Mouse (Mus musculus) kidney, embryonic 14.5 days (tissue): ENCODE results near the gene Gm28539. TPM values are rescaled to one million over a fixed set of nuclear protein-coding genes. Genes with fewer than 3 reads are reported as not detected.

Source experiments
- ATAC-seq: fragments of 200-750 bp; cut with Nextera tagmentation; 2 replicates; pipeline ENCODE4 v1.8.0; 2017; ENCODE audit warnings: moderate number of reproducible peaks, mild to moderate bottlenecking, moderate TSS enrichment, moderate library complexity; ENCODE audit not compliant: low FRiP score, low TSS enrichment
- H3K27ac ChIP-seq: fragments of 300-500 bp; sonication (generic); 2 replicates; pipeline ENCODE4 v1.5.1; 2014; ENCODE audit warnings: low read depth, mild to moderate bottlenecking, low read length, moderate library complexity, mixed read lengths
- H3K27me3 ChIP-seq: fragments of 300-500 bp; sonication (generic); 2 replicates; pipeline ENCODE4 v1.6.1; 2014; ENCODE audit warnings: mild to moderate bottlenecking, low read length; ENCODE audit not compliant: control insufficient read depth, insufficient read depth
- H3K36me3 ChIP-seq: fragments of 300-500 bp; sonication (generic); 2 replicates; pipeline ENCODE4 v1.6.1; 2014; ENCODE audit warnings: low read length, mixed read lengths; ENCODE audit not compliant: control insufficient read depth, insufficient read depth
- H3K4me1 ChIP-seq: fragments of 300-500 bp; sonication (generic); 2 replicates; pipeline ENCODE4 v1.6.1; 2014; ENCODE audit warnings: low read length, mixed read lengths; ENCODE audit not compliant: control insufficient read depth, insufficient read depth
- H3K4me2 ChIP-seq: fragments of 300-500 bp; sonication (generic); replicated peaks from 2 replicates; pipeline ENCODE4 v1.6.1; 2014; ENCODE audit warnings: low read depth, mild to moderate bottlenecking, low read length
- H3K4me3 ChIP-seq: fragments of 300-500 bp; sonication (generic); 2 replicates; pipeline ENCODE4 v1.5.1; 2014; ENCODE audit warnings: mild to moderate bottlenecking, low read length
- H3K9ac ChIP-seq: fragments of 300-500 bp; sonication (generic); 2 replicates; pipeline ENCODE4 v1.6.1; 2014; ENCODE audit warnings: low read depth, mild to moderate bottlenecking, low read length, moderate library complexity
- H3K9me3 ChIP-seq: fragments of 300-500 bp; sonication (generic); 2 replicates; pipeline ENCODE4 v1.6.1; 2016; ENCODE audit warnings: low read length; ENCODE audit not compliant: control insufficient read depth
- WGBS: fragments of 180-500 bp; shearing (Covaris S2); extraction: QIAGEN DNeasy Blood & Tissue Kit; methylation state at CpG from one replicate; pipeline ENCODE4 v1.1.7; 2014; 5-methylcytosine and 5-hydroxymethylcytosine counted together
- polyA plus RNA-seq: library from polyadenylated mRNA; unstranded; fragments of >200 nt; fragmentation: Nextera tagmentation; extraction: Ambion mirVana; gene quantifications from 2 replicates; pipeline ENCODE4 v1.2.1, GENCODE M21; 2014

Gm28539 gene
- polyA plus RNA-seq, 1 experiment from 2014 or later = not detected

GRCm38 (mm10) chr16:18927963-18928362, 91.6 kb downstream of the Gm28539 start:
- Histone ChIP-seq H3K9me3 (no peaks in the 10 kb centered on the region), H3K27me3 (no peaks in the 10 kb centered on the region), H3K9ac (no peak overlapping the region), H3K36me3 (peaks cover 69% of the 10 kb centered on the region), H3K4me3 (no peak overlapping the region), H3K4me2 (no peak overlapping the region), H3K4me1 (no peaks in the 10 kb centered on the region), H3K27ac (no peak overlapping the region)
- ATAC-seq = no peak
- 94% methylated on average over 1 of the region's 1 CpGs for WGBS

DNA sequence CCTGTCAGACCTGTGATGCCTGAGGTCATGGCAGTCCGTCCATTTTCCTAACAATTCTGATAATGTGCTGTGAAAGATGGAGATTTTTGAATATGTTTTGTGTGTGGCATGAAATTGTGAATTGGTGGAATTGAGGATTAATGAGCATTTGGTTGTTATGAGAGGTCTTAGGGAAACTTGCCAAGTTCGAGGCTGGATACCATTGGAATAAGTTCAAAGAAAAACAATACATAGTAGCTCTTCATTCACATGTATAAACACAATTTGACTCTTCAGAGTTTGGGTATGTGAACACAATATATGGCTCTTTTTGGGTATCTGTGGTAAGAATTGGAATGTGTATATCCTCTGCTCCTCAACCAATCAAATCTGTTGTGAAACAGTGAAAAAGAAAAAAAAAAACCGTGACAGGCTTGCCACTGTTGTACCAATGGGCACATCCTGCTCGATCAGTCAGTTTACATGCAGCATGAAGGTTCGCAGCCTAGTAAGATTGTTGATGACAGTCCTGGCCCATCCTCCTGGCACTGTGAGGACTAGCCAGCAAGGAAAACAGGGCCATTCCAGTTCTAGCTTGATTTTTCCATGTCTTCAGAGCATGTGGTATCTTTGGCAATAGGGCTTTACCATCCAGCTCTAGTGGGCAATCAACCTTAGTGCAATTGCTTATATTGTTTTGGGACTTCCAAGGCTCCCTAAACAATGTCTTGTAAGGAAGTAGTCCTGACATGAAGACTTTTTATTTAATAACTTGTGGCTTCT, 102.1 kb downstream of the Gm28539 start:
- Histone ChIP-seq H3K27ac (no peak overlapping the region), H3K9ac (no peak overlapping the region), H3K4me1 (no peaks in the 10 kb centered on the region), H3K9me3 (no peaks in the 10 kb centered on the region), H3K4me2 (no peak overlapping the region), H3K27me3 (no peaks in the 10 kb centered on the region), H3K36me3 (peaks cover 54% of the 10 kb centered on the region), H3K4me3 (no peak overlapping the region)
- no peak for ATAC-seq
- whole genome bisulfite sequencing = 93% methylated on average over 5 of the region's 5 CpGs

DNA sequence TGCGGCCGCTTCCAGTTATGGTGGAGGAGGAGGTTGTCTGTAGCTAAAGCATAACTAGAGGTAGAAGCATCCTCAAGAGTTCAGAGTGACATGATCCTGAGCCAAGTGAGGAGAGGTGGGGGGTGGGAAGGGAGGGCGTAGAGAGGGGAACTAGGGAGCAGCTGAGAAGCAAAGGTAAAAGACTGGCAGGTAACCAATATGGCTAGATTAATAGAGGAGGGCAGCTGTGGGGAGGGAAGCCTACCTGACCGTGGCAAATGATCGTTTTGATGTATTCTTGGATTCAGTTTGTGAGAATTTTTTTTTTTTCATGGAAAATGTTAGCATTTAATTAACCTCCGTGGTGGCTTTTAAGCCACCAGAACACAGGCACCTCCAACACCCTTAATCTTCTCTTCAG, 107.5 kb downstream of the Gm28539 start:
- Histone ChIP-seq H3K9me3 (no peaks in the 10 kb centered on the region), H3K4me2 (no peak overlapping the region), H3K27me3 (no peaks in the 10 kb centered on the region), H3K4me3 (no peak overlapping the region), H3K36me3 (peaks cover 51% of the 10 kb centered on the region), H3K4me1 (no peaks in the 10 kb centered on the region), H3K27ac (no peak overlapping the region), H3K9ac (no peak overlapping the region)
- WGBS = 90% methylated on average over 6 of the region's 6 CpGs
- no peak for ATAC-seq

DNA sequence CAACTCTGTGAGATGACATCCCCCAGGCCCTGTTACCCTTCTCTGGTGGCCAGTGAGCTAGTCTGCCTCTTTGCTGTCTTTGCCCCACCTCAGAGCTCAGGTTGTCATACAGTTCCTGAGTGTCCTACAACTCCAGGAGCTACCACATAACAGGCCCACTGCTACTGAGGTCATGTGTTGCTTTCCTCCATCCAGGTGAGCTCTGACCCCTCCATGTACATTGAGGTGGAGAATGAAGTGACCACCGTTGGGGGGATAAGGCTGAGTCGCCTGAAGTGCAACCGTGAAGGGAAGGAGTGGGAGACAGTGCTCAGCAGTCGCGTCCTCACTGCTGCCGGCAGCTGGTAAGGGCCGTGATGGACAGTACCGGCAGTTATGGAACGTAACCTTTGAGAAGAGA, 112.6 kb downstream of the Gm28539 start:
- Histone ChIP-seq H3K9ac (no peak overlapping the region), H3K36me3 (peaks cover 72% of the 10 kb centered on the region), H3K4me3 (no peak overlapping the region), H3K27ac (no peak overlapping the region), H3K9me3 (no peaks in the 10 kb centered on the region), H3K4me2 (no peak overlapping the region), H3K4me1 (no peaks in the 10 kb centered on the region), H3K27me3 (no peaks in the 10 kb centered on the region)
- WGBS = 94% methylated on average over 9 of the region's 9 CpGs
- ATAC-seq = no peak

DNA sequence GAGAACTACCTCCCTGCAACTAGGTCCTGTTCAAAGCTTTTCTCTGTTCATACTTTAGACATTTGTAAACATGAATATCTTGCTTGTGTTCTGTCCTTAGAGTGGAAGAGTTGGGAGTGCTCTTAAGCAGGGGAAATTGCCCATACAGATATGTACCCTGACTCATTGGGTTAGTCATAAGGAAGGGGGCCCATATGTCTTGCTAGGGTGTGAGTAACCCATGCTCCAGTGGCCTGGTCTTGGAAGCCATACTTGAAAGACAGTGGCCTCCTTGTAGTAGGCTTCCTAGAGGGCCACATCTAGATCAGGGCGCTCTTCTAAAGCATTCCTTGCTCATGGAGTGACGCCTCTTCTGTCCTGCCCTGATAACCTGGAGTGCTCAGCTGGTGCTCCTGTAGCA, 114.0 kb downstream of the Gm28539 start:
- Histone ChIP-seq H3K9ac (no peak overlapping the region), H3K27ac (no peak overlapping the region), H3K9me3 (no peaks in the 10 kb centered on the region), H3K36me3 (peaks cover 82% of the 10 kb centered on the region), H3K4me1 (no peaks in the 10 kb centered on the region), H3K27me3 (no peaks in the 10 kb centered on the region), H3K4me3 (no peak overlapping the region), H3K4me2 (no peak overlapping the region)
- no peak for ATAC-seq
- 97% methylated on average over 2 of the region's 2 CpGs for WGBS

GRCm38 (mm10) chr16:18952813-18953212, 116.4 kb downstream of the Gm28539 start:
- Histone ChIP-seq H3K9ac (no peak overlapping the region), H3K27me3 (no peaks in the 10 kb centered on the region), H3K9me3 (no peaks in the 10 kb centered on the region), H3K27ac (no peak overlapping the region), H3K36me3 (peaks cover 81% of the 10 kb centered on the region), H3K4me2 (no peak overlapping the region), H3K4me1 (no peaks in the 10 kb centered on the region), H3K4me3 (no peak overlapping the region)
- ATAC-seq = no peak

DNA sequence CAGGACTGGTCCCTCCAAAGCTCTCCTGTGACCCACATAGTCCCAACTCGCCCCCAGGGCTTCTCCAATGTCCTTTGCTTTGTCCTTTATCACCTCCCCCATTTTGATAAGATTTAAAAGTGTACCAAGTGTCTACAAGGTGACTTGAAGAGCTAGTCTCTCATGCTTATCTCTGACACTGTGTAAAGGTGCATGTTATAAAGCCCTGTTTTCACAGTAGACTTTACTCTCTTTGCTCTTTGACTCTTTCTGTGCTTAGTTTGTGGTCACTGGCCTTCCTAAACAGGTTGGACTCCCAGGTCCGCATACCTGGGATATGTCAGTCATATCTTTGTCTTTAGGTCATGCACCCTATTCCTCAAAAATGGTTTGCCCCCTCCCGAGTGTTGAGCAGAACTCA, 118.7 kb downstream of the Gm28539 start:
- Histone ChIP-seq H3K4me3 (no peak overlapping the region), H3K9ac (no peak overlapping the region), H3K4me2 (no peak overlapping the region), H3K27ac (no peak overlapping the region), H3K36me3 (peaks cover 63% of the 10 kb centered on the region), H3K9me3 (peaks cover 4% of the 10 kb centered on the region), H3K4me1 (no peaks in the 10 kb centered on the region), H3K27me3 (no peaks in the 10 kb centered on the region)
- WGBS = 86% methylated on average over 3 of the region's 3 CpGs
- no peak for ATAC-seq

- peaks cover 50% of the 10 kb centered on the region for H3K36me3 ChIP-seq
- ATAC-seq = no peak
- no peaks in the 10 kb centered on the region for H3K27me3 ChIP-seq
Observed at GRCm38 (mm10) chr16:18963486-18963885, 127.1 kb downstream of the Gm28539 start.

GRCm38 (mm10) chr16:18969420-18970128, 133.2 kb downstream of the Gm28539 start:
- Histone ChIP-seq H3K36me3 (peaks cover 39% of the 10 kb centered on the region), H3K27ac (no peak overlapping the region), H3K4me3 (no peak overlapping the region), H3K27me3 (no peaks in the 10 kb centered on the region), H3K9me3 (no peaks in the 10 kb centered on the region), H3K9ac (no peak overlapping the region), H3K4me2 (no peak overlapping the region), H3K4me1 (no peaks in the 10 kb centered on the region)
- no peak for ATAC-seq
- 96% methylated on average over 9 of the region's 9 CpGs for WGBS

More at GRCm38 (mm10) chr16:18963486-18963885, 127.1 kb downstream of the Gm28539 start:
- Histone ChIP-seq H3K9ac (no peak overlapping the region), H3K27ac (no peak overlapping the region), H3K4me2 (no peak overlapping the region), H3K4me3 (no peak overlapping the region), H3K4me1 (no peaks in the 10 kb centered on the region), H3K9me3 (peaks cover 10% of the 10 kb centered on the region)
